13 mouse cellular contexts compared by ENCODE assay signal in the genomic region with DNA sequence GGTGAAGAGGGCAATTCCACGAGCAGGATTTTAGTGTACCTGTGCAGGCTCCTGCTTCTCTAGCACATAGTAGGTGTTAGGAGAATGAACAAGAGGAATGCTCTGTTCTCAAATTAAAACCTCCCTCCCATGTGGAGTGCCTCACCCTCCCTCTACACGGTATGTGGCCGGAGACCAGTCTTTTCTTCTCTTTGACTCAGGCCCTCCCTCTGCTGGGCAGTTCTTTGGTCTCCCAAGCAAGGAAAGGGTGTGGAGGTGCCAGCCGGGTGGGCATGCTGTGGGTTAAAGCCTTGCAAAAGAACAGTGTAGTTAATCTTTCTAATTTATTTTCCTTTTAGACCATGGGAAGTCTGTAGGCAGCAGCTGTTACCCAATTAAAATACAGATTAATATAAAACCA. TPM values are rescaled to one million over a fixed set of nuclear protein-coding genes. Genes with fewer than 3 reads are reported as not detected.
DNase-seq lines count a peak whose midpoint lies in the region; ATAC-seq and TF ChIP-seq lines count a peak whose summit lies in the region.
"Had no signal": no experiment of that assay in that cellular context is flagged by ENCODE, and none has a peak within 500 bp of the region (broad histone marks: within the 10 kb centered on the region; RNA-seq: fewer than 3 reads in every experiment).

No protein-coding gene starts in this region.

- H3K4me3 ChIP-seq in heart, embryonic 10.5 days, result no peak overlapping the region
- no peak overlapping the region for H3K4me3 ChIP-seq in lung, embryonic 14.5 days (ENCODE audit: low read depth, low read length)
- no peak overlapping the region for H3K4me3 ChIP-seq in hindbrain, embryonic 14.5 days (replicated peaks; ENCODE audit: low read length)
- H3K4me3 ChIP-seq: heart, embryonic 15.5 days; liver, embryonic 12.5 days had no signal

- H3K9me3 ChIP-seq in heart, embryonic 10.5 days, result no peaks in the 10 kb centered on the region
- no peaks in the 10 kb centered on the region for H3K9me3 ChIP-seq in lung, embryonic 14.5 days (ENCODE audit: low read depth, low read length)
- no peaks in the 10 kb centered on the region for H3K9me3 ChIP-seq in hindbrain, embryonic 14.5 days (ENCODE audit: control insufficient read depth, low read length)
- H3K9me3 ChIP-seq: heart, embryonic 15.5 days; liver, embryonic 12.5 days had no signal

- peaks cover 49% of the 10 kb centered on the region for H3K36me3 ChIP-seq in heart, embryonic 10.5 days
- peaks cover 75% of the 10 kb centered on the region for H3K36me3 ChIP-seq in lung, embryonic 14.5 days (ENCODE audit: insufficient read depth)
- peaks cover 45% of the 10 kb centered on the region for H3K36me3 ChIP-seq in hindbrain, embryonic 14.5 days (replicated peaks; ENCODE audit: control insufficient read depth, insufficient read depth)

- H3K9ac ChIP-seq in lung, embryonic 14.5 days, result no peak overlapping the region
- peak overlapping the region; percentile 10; the same call in 1 of the 2 replicates for H3K9ac ChIP-seq in hindbrain, embryonic 14.5 days
- H3K9ac ChIP-seq: heart, embryonic 15.5 days; liver, embryonic 12.5 days had no signal

- H3K27ac ChIP-seq in heart, embryonic 10.5 days, result no peak overlapping the region
- no peak overlapping the region for H3K27ac ChIP-seq in lung, embryonic 14.5 days (ENCODE audit: low read depth)
- no peak overlapping the region for H3K27ac ChIP-seq in hindbrain, embryonic 14.5 days
- H3K27ac ChIP-seq: heart, embryonic 15.5 days; liver, embryonic 12.5 days had no signal

- ATAC-seq in lung, embryonic 14.5 days (ENCODE audit: insufficient read depth), result no peak
- peak; percentile 40; the same call in 1 of the 2 replicates for ATAC-seq in hindbrain, embryonic 14.5 days (ENCODE audit: low FRiP score)
- ATAC-seq in megakaryocyte, adult 5-6 weeks (ENCODE audit: poor library complexity, severe bottlenecking), result no peak
- ATAC-seq: liver, embryonic 12.5 days had no signal

- H3K4me2 ChIP-seq in lung, embryonic 14.5 days, result no peak overlapping the region
- H3K4me2 ChIP-seq in hindbrain, embryonic 14.5 days (replicated peaks), result no peak overlapping the region
- H3K4me2 ChIP-seq: heart, embryonic 15.5 days; liver, embryonic 12.5 days had no signal

- no peaks in the 10 kb centered on the region for H3K27me3 ChIP-seq in heart, embryonic 10.5 days (ENCODE audit: insufficient read depth, poor library complexity, severe bottlenecking)
- no peaks in the 10 kb centered on the region for H3K27me3 ChIP-seq in lung, embryonic 14.5 days (ENCODE audit: insufficient read depth, low read length)
- no peaks in the 10 kb centered on the region for H3K27me3 ChIP-seq in hindbrain, embryonic 14.5 days (ENCODE audit: control insufficient read depth, insufficient read depth, low read length)
- H3K27me3 ChIP-seq: CH12.LX; heart, embryonic 15.5 days; liver, embryonic 12.5 days had no signal

- TF ChIP-seq CTCF in lung, embryonic 14.5 days (IDR thresholded peaks at IDR 0.05; ENCODE audit: low read depth), result peak; percentile 23

- 42% methylated on average over 4 of the region's 4 CpGs for WGBS in heart, embryonic 10.5 days
- WGBS in lung, embryonic 14.5 days, result 52% methylated on average over 4 of the region's 4 CpGs
- WGBS in hindbrain, embryonic 14.5 days, result 23% methylated on average over 4 of the region's 4 CpGs

- peak; percentile 77 for DNase-seq in heart, adult 11 months
- DNase-seq in heart, embryonic 10.5 days (ENCODE audit: low spot score), result no peak
- DNase-seq in lung, embryonic 14.5 days, result peak; percentile 13
- no peak for DNase-seq in lung, postnatal 25 days (ENCODE audit: low spot score)
- DNase-seq in hindbrain, embryonic 14.5 days (ENCODE audit: low spot score), result no peak
- DNase-seq in retina, postnatal 1 day, result peak; percentile 25
- DNase-seq in adrenal gland, postnatal 4 days (ENCODE audit: low spot score in 2 of 2), result no peak
- DNase-seq: cerebellum, adult 2 months; right cerebral cortex, adult 18-20 months had no signal

- peaks cover 42% of the 10 kb centered on the region for H3K4me1 ChIP-seq in heart, embryonic 10.5 days
- no peaks in the 10 kb centered on the region for H3K4me1 ChIP-seq in lung, embryonic 14.5 days (ENCODE audit: insufficient read depth)
- H3K4me1 ChIP-seq in hindbrain, embryonic 14.5 days (replicated peaks; ENCODE audit: control insufficient read depth, insufficient read depth, low read length), result peaks cover 9% of the 10 kb centered on the region; the same call in 1 of the 2 replicates
- H3K4me1 ChIP-seq: heart, embryonic 15.5 days; liver, embryonic 12.5 days had no signal

RNA-seq across cellular contexts. Expression of a gene that starts 37.3 kb away (rescaled TPM):
- polyA plus RNA-seq in heart, embryonic 10.5 days (2016; fragmentation: Nextera tagmentation; extraction: Ambion mirVana), result 108 and 118 TPM in 2 replicates
- polyA plus RNA-seq in lung, embryonic 14.5 days (2014; fragmentation: Nextera tagmentation; extraction: Ambion mirVana), result 159 and 173 TPM in 2 replicates
- 262 and 267 TPM in 2 replicates for polyA plus RNA-seq in hindbrain, embryonic 14.5 days (2014; fragmentation: Nextera tagmentation; extraction: Ambion mirVana)
- total RNA-seq in adrenal gland, postnatal 4 days (2021), result 100 to 1,000 TPM in 1 of 2 experiments, 10 to 100 TPM in 1; 96.5 to 103 TPM
- total RNA-seq in megakaryocyte, adult 5-6 weeks (2015), result 36.8 and 39.7 TPM in 2 replicates
- 12.9 and 13.3 TPM in 2 replicates for total RNA-seq in megakaryocyte, adult 5-6 weeks (2017)

Comparison
In these comparisons a context has a peak if more than half of its experiments do, and no peak if none do; other contexts are left out.
1. DNase-seq: peak in heart, adult 11 months (single experiment), lung, embryonic 14.5 days (single experiment) and retina, postnatal 1 day (single experiment); none in heart, embryonic 10.5 days (single experiment), lung, postnatal 25 days (single experiment), hindbrain, embryonic 14.5 days (single experiment) and adrenal gland, postnatal 4 days (0 of 2).